Mouse (Mus musculus) MEL (cell line): ENCODE data around the gene Smarcd2. TPM values are rescaled to one million over a fixed set of nuclear protein-coding genes. Genes with fewer than 3 reads are reported as not detected.

ENCODE experiments used
- CHD2 ChIP-seq: IDR thresholded peaks from 2 replicates; pipeline ENCODE4 v1.6.1; 2011; ENCODE audit warnings: low read length, improper control_type of control experiment
- CTCF ChIP-seq, 3 experiments: IDR thresholded peaks in 2 of 3; conservative IDR thresholded peaks in 1 of 3; 2 replicates each; pipeline ENCODE4 v1.5.1; 2011 to 2012; ENCODE audit warnings: low read length in 3 of 3, low read depth in 2 of 3, mild to moderate bottlenecking in 2 of 3, improper control_type of control experiment in 1 of 3, inconsistent platforms in 1 of 3, mixed read lengths in 1 of 3, moderate library complexity in 1 of 3; ENCODE audit not compliant: control insufficient read depth in 1 of 3, insufficient read depth in 1 of 3, poor library complexity in 1 of 3, severe bottlenecking in 1 of 3
- ELF1 ChIP-seq: IDR thresholded peaks from 2 replicates; pipeline ENCODE4 v1.6.1; 2014; ENCODE audit warnings: low read depth, mild to moderate bottlenecking, inconsistent platforms, low read length, improper control_type of control experiment, moderate library complexity
- ETS1 ChIP-seq: IDR thresholded peaks from 2 replicates; pipeline ENCODE4 v1.6.1; 2012; ENCODE audit warnings: low read depth, mild to moderate bottlenecking, inconsistent platforms, low read length, improper control_type of control experiment, moderate library complexity
- GABPA ChIP-seq: IDR thresholded peaks from 2 replicates; pipeline ENCODE4 v1.6.1; 2012; ENCODE audit warnings: low read depth, mild to moderate bottlenecking, inconsistent platforms, low read length, improper control_type of control experiment, moderate library complexity
- GATA1 ChIP-seq: IDR thresholded peaks from 2 replicates; pipeline ENCODE4 v1.6.1; 2011; ENCODE audit warnings: low read depth, low read length, improper control_type of control experiment
- JUND ChIP-seq: IDR thresholded peaks from 2 replicates; pipeline ENCODE4 v1.6.1; 2011; ENCODE audit warnings: low read depth, mild to moderate bottlenecking, improper control_type of control experiment, low read length
- MAFK ChIP-seq: IDR thresholded peaks from 2 replicates; pipeline ENCODE4 v1.6.1; 2011; ENCODE audit warnings: low read depth, mild to moderate bottlenecking, low read length, improper control_type of control experiment, borderline replicate concordance
- MXI1 ChIP-seq: IDR thresholded peaks from 2 replicates; pipeline ENCODE4 v1.6.1; 2011; ENCODE audit warnings: mild to moderate bottlenecking, low read depth, low read length, improper control_type of control experiment
- MYB ChIP-seq: IDR thresholded peaks from 2 replicates; pipeline ENCODE4 v1.6.1; 2011; ENCODE audit warnings: mild to moderate bottlenecking, low read depth, low read length, improper control_type of control experiment
- MYC ChIP-seq: IDR thresholded peaks from 2 replicates; pipeline ENCODE4 v1.6.1; 2011; ENCODE audit warnings: low read depth, mild to moderate bottlenecking, low read length, improper control_type of control experiment, moderate library complexity
- NRF1 ChIP-seq: IDR thresholded peaks from 2 replicates; pipeline ENCODE4 v1.6.1; 2014; ENCODE audit warnings: low read depth, mild to moderate bottlenecking, inconsistent platforms, low read length, improper control_type of control experiment, moderate library complexity; ENCODE audit not compliant: poor library complexity, insufficient read depth, severe bottlenecking
- POLR2A ChIP-seq, 2 experiments: IDR thresholded peaks; 2 replicates each; pipeline ENCODE4 v1.6.1; 2011 to 2012; ENCODE audit warnings: low read length in 2 of 2, mild to moderate bottlenecking in 2 of 2, control low read depth in 1 of 2, improper control_type of control experiment in 1 of 2, low read depth in 1 of 2, moderate library complexity in 1 of 2; ENCODE audit not compliant: control insufficient read depth in 1 of 2, insufficient read depth in 1 of 2, poor library complexity in 1 of 2
- POLR2AphosphoS2 ChIP-seq: IDR thresholded peaks from 2 replicates; pipeline ENCODE4 v1.6.1; 2011; ENCODE audit warnings: low read length, improper control_type of control experiment
- POLR2AphosphoS5 ChIP-seq: IDR thresholded peaks from 2 replicates; pipeline ENCODE4 v1.6.1; 2012; ENCODE audit warnings: low read depth, borderline replicate concordance, mild to moderate bottlenecking, inconsistent platforms, low read length, moderate library complexity, mixed read lengths
- RCOR1 ChIP-seq: IDR thresholded peaks from 2 replicates; pipeline ENCODE4 v1.6.1; 2012; ENCODE audit warnings: low read depth, mild to moderate bottlenecking, inconsistent platforms, low read length, improper control_type of control experiment
- SIN3A ChIP-seq: IDR thresholded peaks from 2 replicates; pipeline ENCODE4 v1.6.1; 2012; ENCODE audit warnings: low read length, improper control_type of control experiment, inconsistent platforms
- TAL1 ChIP-seq: IDR thresholded peaks from 2 replicates; pipeline ENCODE4 v1.6.1; 2012; ENCODE audit warnings: mild to moderate bottlenecking, inconsistent platforms, low read length, moderate library complexity, mixed read lengths
- TBP ChIP-seq: IDR thresholded peaks from 2 replicates; pipeline ENCODE4 v1.8.0; 2011; ENCODE audit warnings: low read depth, low read length, improper control_type of control experiment
- TCF12 ChIP-seq: IDR thresholded peaks from 2 replicates; pipeline ENCODE4 v1.6.1; 2014; ENCODE audit warnings: low read depth, mild to moderate bottlenecking, inconsistent platforms, low read length, improper control_type of control experiment, moderate library complexity
- UBTF ChIP-seq: IDR thresholded peaks from 2 replicates; pipeline ENCODE4 v1.6.1; 2012; ENCODE audit warnings: low read depth, mild to moderate bottlenecking, inconsistent platforms, low read length, improper control_type of control experiment, moderate library complexity, borderline replicate concordance; ENCODE audit not compliant: insufficient read depth
- USF1 ChIP-seq: IDR thresholded peaks from 2 replicates; pipeline ENCODE4 v1.6.1; 2014; ENCODE audit warnings: low read depth, mild to moderate bottlenecking, inconsistent platforms, low read length, improper control_type of control experiment, moderate library complexity
- ZMIZ1 ChIP-seq: IDR thresholded peaks from 2 replicates; pipeline ENCODE4 v1.6.1; 2012; ENCODE audit warnings: low read depth, mild to moderate bottlenecking, inconsistent platforms, low read length, improper control_type of control experiment, moderate library complexity
- ZNF384 ChIP-seq: IDR thresholded peaks from 2 replicates; pipeline ENCODE4 v1.6.1; 2012; ENCODE audit warnings: low read depth, mild to moderate bottlenecking, inconsistent platforms, low read length, improper control_type of control experiment
- polyA plus RNA-seq, 2 experiments: library from polyadenylated mRNA; stranded (reverse) in 1 of 2; unstranded in 1 of 2; fragments of >175 nt in 1 of 2; fragments of >200 nt in 1 of 2; gene quantifications; 2 replicates each; pipeline versions ENCODE4 v1.2.1 to v1.2.4; 2012; ENCODE audit warnings: low replicate concordance in 2 of 2, low read depth in 1 of 2; ENCODE audit not compliant: insufficient read length in 2 of 2, insufficient read depth in 1 of 2, missing spikeins in 1 of 2
- total RNA-seq: library from RNA; depleted of rRNA; stranded (reverse); fragments of 300-350 nt; gene quantifications from 2 replicates; pipeline ENCODE4 v1.2.3, GENCODE M21; 2012

Smarcd2 gene
- total and polyA plus RNA-seq, 3 experiments: 123 to 131 TPM; not detected in 1

GRCm38 (mm10) chr11:106216730-106217490, 55.9 kb downstream of the Smarcd2 start, which contains the start of gene Ddx42 (continued):
- 0 out of 2 replicates have a peak, but pooled peaks have one; percentile 28 for TF ChIP-seq UBTF
- TF ChIP-seq MYB: no peak
- TF ChIP-seq MYC: peak; percentile 22; the same call in 1 of the 2 replicates
- TF ChIP-seq TBP: peak; percentile 76
- TF ChIP-seq ETS1: peak; percentile 49
- TF ChIP-seq USF1: no peak
- no peak for TF ChIP-seq ZNF384
- no peak for TF ChIP-seq RCOR1
- TF ChIP-seq GATA1: no peak
- peak; percentile 85 for TF ChIP-seq MXI1
- no peak for TF ChIP-seq GABPA
- TF ChIP-seq TCF12: peak; percentile 39; the same call in 1 of the 2 replicates
- peak; percentile 52; the same call in 1 of the 2 replicates for TF ChIP-seq ZMIZ1
- TF ChIP-seq POLR2AphosphoS2: peak; percentile 42; the same call in 1 of the 2 replicates
- no peak for TF ChIP-seq MAFK
- TF ChIP-seq POLR2A (IDR thresholded peaks at IDR 0.05; ENCODE audit: control insufficient read depth in 1 of 2, insufficient read depth in 1 of 2, low read depth in 1 of 2, low read length in 2 of 2, poor library complexity in 1 of 2): peak; percentile 73 to 82
- 0 out of 2 replicates have a peak, but pooled peaks have one; percentile 5 for TF ChIP-seq POLR2AphosphoS5
- peak; percentile 86 for TF ChIP-seq SIN3A
- no peak for TF ChIP-seq JUND
- TF ChIP-seq NRF1: peak; percentile 81
- no peak for TF ChIP-seq TAL1
- TF ChIP-seq ELF1: peak; percentile 92
- TF ChIP-seq CHD2: no peak
- TF ChIP-seq CTCF (IDR thresholded peaks at IDR 0.05 in 2 of 3, conservative IDR thresholded peaks at IDR 0.05 in 1 of 3; ENCODE audit: control insufficient read depth in 1 of 3, insufficient read depth in 1 of 3, low read depth in 2 of 3, low read length in 3 of 3, poor library complexity in 1 of 3, severe bottlenecking in 1 of 3): no peak
